Mouse (Mus musculus) embryonic fibroblast, embryonic 13.5 days (primary cell): ENCODE measurements around the gene Fbxw10.

Experiments used
- CTCF ChIP-seq: IDR thresholded peaks from 2 replicates; pipeline ENCODE4 v1.5.1; 2011; ENCODE audit warnings: mild to moderate bottlenecking, control low read depth, low read length, moderate library complexity, borderline replicate concordance; ENCODE audit not compliant: insufficient read depth
- POLR2A ChIP-seq: IDR thresholded peaks from 2 replicates; pipeline ENCODE4 v1.6.1; 2011; ENCODE audit warnings: low read depth, mild to moderate bottlenecking, control low read depth, low read length, moderate library complexity

DNA sequence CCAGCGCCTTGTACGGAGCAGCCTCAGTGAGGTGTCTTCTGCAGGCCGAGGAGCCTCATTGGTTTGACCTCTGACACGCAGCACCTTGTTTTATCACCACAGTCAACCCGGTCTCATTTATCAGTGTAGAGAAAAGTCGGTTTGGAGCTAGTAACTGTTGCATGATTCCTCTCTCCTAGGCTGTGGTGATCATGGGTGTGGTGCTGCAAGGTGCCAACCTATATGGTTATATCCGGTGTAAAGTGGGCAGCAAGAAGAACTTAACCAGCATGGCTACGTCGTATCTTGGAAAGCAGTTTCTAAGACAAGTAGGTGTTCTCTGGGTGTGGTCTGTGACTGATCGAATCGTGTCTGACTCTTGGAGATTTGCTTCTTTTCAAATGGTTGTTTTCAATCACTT, 44.9 kb downstream of the Fbxw10 start:
- TF ChIP-seq CTCF, result no peak
- no peak for TF ChIP-seq POLR2A
